Mouse (Mus musculus): ENCODE measurements around the gene Gm128. TPM values are rescaled to one million over a fixed set of nuclear protein-coding genes. Genes with fewer than 3 reads are reported as not detected.

Gm128 gene
- polyA plus RNA-seq, 1 experiment from 2014 or later: not detected

GRCm38 (mm10) chr3:95239022-95239421 lies 2.4 kb downstream of the Gm128 start:
- H3K4me3 ChIP-seq (ENCODE audit: low read depth, low read length): no peak overlapping the region
- no peak for DNase-seq (ENCODE audit: low spot score)
- no peak overlapping the region for H3K4me2 ChIP-seq (ENCODE audit: low read length)
- H3K9me3 ChIP-seq (replicated peaks; ENCODE audit: control insufficient read depth, low read length): no peaks in the 10 kb centered on the region
- 88% methylated on average over 6 of the region's 6 CpGs for WGBS
- H3K4me1 ChIP-seq (ENCODE audit: control insufficient read depth, insufficient read depth, low read length): no peaks in the 10 kb centered on the region
- no peaks in the 10 kb centered on the region for H3K27me3 ChIP-seq (replicated peaks; ENCODE audit: control insufficient read depth, insufficient read depth, low read length)
- H3K36me3 ChIP-seq (ENCODE audit: control insufficient read depth, insufficient read depth, low read length): peaks cover 49% of the 10 kb centered on the region
- no peak overlapping the region for H3K27ac ChIP-seq (ENCODE audit: low read depth, low read length)
- H3K9ac ChIP-seq (ENCODE audit: low read length): no peak overlapping the region
- ATAC-seq: no peak

GRCm38 (mm10) chr3:95237541-95238099 lies 3.8 kb downstream of the Gm128 start:
- H3K27ac ChIP-seq (ENCODE audit: low read depth, low read length): no peak overlapping the region
- no peak overlapping the region for H3K4me3 ChIP-seq (ENCODE audit: low read depth, low read length)
- DNase-seq (ENCODE audit: low spot score) (no peak), ATAC-seq (no peak; the same call in 1 of the 2 replicates)
- H3K36me3 ChIP-seq (ENCODE audit: control insufficient read depth, insufficient read depth, low read length): peaks cover 62% of the 10 kb centered on the region
- no peak overlapping the region for H3K9ac ChIP-seq (ENCODE audit: low read length)
- no peaks in the 10 kb centered on the region for H3K9me3 ChIP-seq (replicated peaks; ENCODE audit: control insufficient read depth, low read length)
- WGBS: 91% methylated on average over 8 of the region's 8 CpGs
- H3K4me2 ChIP-seq (ENCODE audit: low read length): no peak overlapping the region
- no peaks in the 10 kb centered on the region for H3K4me1 ChIP-seq (ENCODE audit: control insufficient read depth, insufficient read depth, low read length)
- H3K27me3 ChIP-seq (replicated peaks; ENCODE audit: control insufficient read depth, insufficient read depth, low read length): no peaks in the 10 kb centered on the region

GRCm38 (mm10) chr3:95235386-95236301 lies 5.8 kb downstream of the Gm128 start:
- H3K27me3 ChIP-seq (replicated peaks; ENCODE audit: control insufficient read depth, insufficient read depth, low read length): no peaks in the 10 kb centered on the region
- H3K9me3 ChIP-seq (replicated peaks; ENCODE audit: control insufficient read depth, low read length): no peaks in the 10 kb centered on the region
- H3K9ac ChIP-seq (ENCODE audit: low read length): no peak overlapping the region
- 54% methylated on average over 23 of the region's 23 CpGs for WGBS
- no peak overlapping the region for H3K4me3 ChIP-seq (ENCODE audit: low read depth, low read length)
- H3K4me2 ChIP-seq (ENCODE audit: low read length): no peak overlapping the region
- H3K27ac ChIP-seq (ENCODE audit: low read depth, low read length): no peak overlapping the region
- H3K36me3 ChIP-seq (ENCODE audit: control insufficient read depth, insufficient read depth, low read length): peaks cover 70% of the 10 kb centered on the region
- ATAC-seq: no peak
- no peak for DNase-seq (ENCODE audit: low spot score)
- peaks cover 12% of the 10 kb centered on the region for H3K4me1 ChIP-seq (ENCODE audit: control insufficient read depth, insufficient read depth, low read length)

- 92% methylated on average over 16 of the region's 16 CpGs for WGBS
- DNase-seq (ENCODE audit: low spot score) (no peak), ATAC-seq (no peak)
- no peak overlapping the region for H3K4me2 ChIP-seq (ENCODE audit: low read length)
- no peak overlapping the region for H3K27ac ChIP-seq (ENCODE audit: low read depth, low read length)
- no peaks in the 10 kb centered on the region for H3K27me3 ChIP-seq (replicated peaks; ENCODE audit: control insufficient read depth, insufficient read depth, low read length)
- H3K36me3 ChIP-seq (ENCODE audit: control insufficient read depth, insufficient read depth, low read length): peaks cover 67% of the 10 kb centered on the region
- H3K4me1 ChIP-seq (ENCODE audit: control insufficient read depth, insufficient read depth, low read length): peaks cover 19% of the 10 kb centered on the region
- H3K4me3 ChIP-seq (ENCODE audit: low read depth, low read length): no peak overlapping the region
- H3K9ac ChIP-seq (ENCODE audit: low read length): no peak overlapping the region
- H3K9me3 ChIP-seq (replicated peaks; ENCODE audit: control insufficient read depth, low read length): no peaks in the 10 kb centered on the region
Observed at GRCm38 (mm10) chr3:95233303-95233980, 8.0 kb downstream of the Gm128 start.

GRCm38 (mm10) chr3:95232771-95233170 lies 8.6 kb downstream of the Gm128 start:
- Histone ChIP-seq H3K36me3 (ENCODE audit: control insufficient read depth, insufficient read depth, low read length) (peaks cover 61% of the 10 kb centered on the region), H3K4me3 (ENCODE audit: low read depth, low read length) (no peak overlapping the region), H3K27ac (ENCODE audit: low read depth, low read length) (no peak overlapping the region), H3K4me2 (ENCODE audit: low read length) (no peak overlapping the region), H3K9ac (ENCODE audit: low read length) (no peak overlapping the region), H3K27me3 (replicated peaks; ENCODE audit: control insufficient read depth, insufficient read depth, low read length) (no peaks in the 10 kb centered on the region), H3K4me1 (ENCODE audit: control insufficient read depth, insufficient read depth, low read length) (peaks cover 19% of the 10 kb centered on the region), H3K9me3 (replicated peaks; ENCODE audit: control insufficient read depth, low read length) (no peaks in the 10 kb centered on the region)
- DNase-seq (ENCODE audit: low spot score): no peak
- ATAC-seq: no peak
- WGBS: 92% methylated on average over 7 of the region's 7 CpGs

- Histone ChIP-seq H3K27me3 (replicated peaks; ENCODE audit: control insufficient read depth, insufficient read depth, low read length) (no peaks in the 10 kb centered on the region), H3K4me1 (ENCODE audit: control insufficient read depth, insufficient read depth, low read length) (peaks cover 22% of the 10 kb centered on the region), H3K9me3 (replicated peaks; ENCODE audit: control insufficient read depth, low read length) (no peaks in the 10 kb centered on the region), H3K36me3 (ENCODE audit: control insufficient read depth, insufficient read depth, low read length) (peaks cover 50% of the 10 kb centered on the region), H3K27ac (ENCODE audit: low read depth, low read length) (peak within 1 kb of the TSS; percentile 98), H3K4me3 (ENCODE audit: low read depth, low read length) (peak within 1 kb of the TSS; percentile 89), H3K4me2 (ENCODE audit: low read length) (peak within 1 kb of the TSS; percentile 86), H3K9ac (ENCODE audit: low read length) (peak within 1 kb of the TSS; percentile 91)
- no peak for ATAC-seq
- 72% methylated on average over 13 of the region's 13 CpGs for WGBS
- DNase-seq (ENCODE audit: low spot score): no peak
Observed at GRCm38 (mm10) chr3:95231298-95232221, 9.8 kb downstream of the Gm128 start, which contains the start of gene Mllt11. Mllt11 (minus strand) TSS chr3:95232171.

- 23% methylated on average over 8 of the region's 8 CpGs for WGBS
Observed at GRCm38 (mm10) chr3:95230495-95231297, 10.7 kb downstream of the Gm128 start.

More at GRCm38 (mm10) chr3:95230495-95231297, 10.7 kb downstream of the Gm128 start:
- DNase-seq (ENCODE audit: low spot score) (peak; percentile 66), ATAC-seq (peak; percentile 8; the same call in 1 of the 2 replicates)
- peak overlapping the region; percentile 91 for H3K9ac ChIP-seq (ENCODE audit: low read length)
- peak overlapping the region; percentile 89 for H3K4me3 ChIP-seq (ENCODE audit: low read depth, low read length)
- peak overlapping the region; percentile 98 for H3K27ac ChIP-seq (ENCODE audit: low read depth, low read length)
- peaks cover 29% of the 10 kb centered on the region for H3K4me1 ChIP-seq (ENCODE audit: control insufficient read depth, insufficient read depth, low read length)
- H3K9me3 ChIP-seq (replicated peaks; ENCODE audit: control insufficient read depth, low read length): no peaks in the 10 kb centered on the region
- peaks cover 43% of the 10 kb centered on the region for H3K36me3 ChIP-seq (ENCODE audit: control insufficient read depth, insufficient read depth, low read length)
- no peaks in the 10 kb centered on the region for H3K27me3 ChIP-seq (replicated peaks; ENCODE audit: control insufficient read depth, insufficient read depth, low read length)
- H3K4me2 ChIP-seq (ENCODE audit: low read length): peak overlapping the region; percentile 86
